Mouse (Mus musculus) C2C12 (cell line): ENCODE measurements around the gene Wnt3. TPM values are rescaled to one million over a fixed set of nuclear protein-coding genes. Genes with fewer than 3 reads are reported as not detected.
"Not testable (repeated sequence)": the region's sequence is repeated elsewhere in the genome, so short reads cannot be mapped to it uniquely, and the experiment has no call there.

Source experiments
- H3K27me3 ChIP-seq: one replicate; pipeline ENCODE4 v1.6.1; 2011; ENCODE audit not compliant: control insufficient read depth, insufficient read depth, insufficient read length
- H3K36me3 ChIP-seq: one replicate; pipeline ENCODE4 v1.6.1; 2011; ENCODE audit not compliant: control insufficient read depth, insufficient read depth
- H3K4me3 ChIP-seq: one replicate; pipeline ENCODE4 v1.5.1; 2011; ENCODE audit warnings: mild to moderate bottlenecking, control low read depth; ENCODE audit not compliant: poor library complexity, insufficient read depth, severe bottlenecking
- H3K79me2 ChIP-seq: one replicate; pipeline ENCODE4 v1.6.1; 2011; ENCODE audit not compliant: control insufficient read depth, insufficient read depth
- H3K79me3 ChIP-seq: one replicate; pipeline ENCODE4 v1.6.1; 2011; ENCODE audit warnings: low read depth, control low read depth
- H3ac ChIP-seq: one replicate; pipeline ENCODE3; 2011; ENCODE audit warnings: low read depth; ENCODE audit not compliant: control insufficient read depth, insufficient read length
- CEBPB ChIP-seq: IDR thresholded peaks from one replicate; pipeline ENCODE4 v1.6.1; 2011; ENCODE audit warnings: low read depth, mild to moderate bottlenecking, control low read depth, moderate library complexity
- CTCF ChIP-seq: IDR thresholded peaks from one replicate; pipeline ENCODE4 v1.5.1; 2011; ENCODE audit not compliant: control insufficient read depth, insufficient read depth, insufficient read length
- FOSL1 ChIP-seq: IDR thresholded peaks from one replicate; pipeline ENCODE4 v1.8.0; 2011; ENCODE audit warnings: mild to moderate bottlenecking, low read length; ENCODE audit not compliant: poor library complexity, insufficient read depth, severe bottlenecking
- MAX ChIP-seq: IDR thresholded peaks from one replicate; pipeline ENCODE4 v1.6.1; 2011; ENCODE audit warnings: mild to moderate bottlenecking, control low read depth
- MYOD1 ChIP-seq: IDR thresholded peaks from one replicate; pipeline ENCODE4 v1.6.1; 2011; ENCODE audit warnings: low read depth; ENCODE audit not compliant: control insufficient read depth, insufficient read length
- MYOG ChIP-seq: IDR thresholded peaks from one replicate; pipeline ENCODE4 v1.6.1; 2011; ENCODE audit not compliant: control insufficient read depth, insufficient read length; ENCODE audit errors: extremely low read depth
- USF1 ChIP-seq: IDR thresholded peaks from one replicate; pipeline ENCODE4 v1.6.1; 2011; ENCODE audit warnings: low read depth, mild to moderate bottlenecking, control low read depth, moderate library complexity
- polyA plus RNA-seq: library from polyadenylated mRNA; unstranded; fragments of >200 nt; fragmentation: generic; extraction: Trizol; gene quantifications from one replicate; pipeline ENCODE4 v1.2.1, GENCODE M21; 2012; ENCODE audit warnings: missing spikeins

The Wnt3 gene
- polyA plus RNA-seq, 1 experiment: 0.01 TPM

GRCm38 (mm10) chr11:103758706-103759105 lies 15.2 kb upstream of the Wnt3 start:
- TF ChIP-seq MYOD1 (no peak), CTCF (peak; percentile 93)
- H3K36me3 ChIP-seq: no peaks in the 10 kb centered on the region
- no peaks in the 10 kb centered on the region for H3K79me3 ChIP-seq
- no peak overlapping the region for H3K4me3 ChIP-seq
- H3K79me2 ChIP-seq: no peaks in the 10 kb centered on the region
- H3K27me3 ChIP-seq: peaks cover 15% of the 10 kb centered on the region
- H3ac ChIP-seq: no peak overlapping the region

GRCm38 (mm10) chr11:103760101-103760500 lies 13.8 kb upstream of the Wnt3 start:
- Histone ChIP-seq H3K79me3 (no peaks in the 10 kb centered on the region), H3K36me3 (no peaks in the 10 kb centered on the region), H3K27me3 (peaks cover 13% of the 10 kb centered on the region), H3K4me3 (no peak overlapping the region), H3ac (no peak overlapping the region), H3K79me2 (no peaks in the 10 kb centered on the region)
- TF ChIP-seq MYOD1: no peak
- TF ChIP-seq MYOG: no peak

- not testable (repeated sequence) for H3K4me3 ChIP-seq
These were observed 13.1 kb upstream of the Wnt3 start for GRCm38 (mm10) chr11:103760891-103761290.

GRCm38 (mm10) chr11:103763410-103764163 lies 10.4 kb upstream of the Wnt3 start:
- Histone ChIP-seq H3K27me3 (peaks cover 36% of the 10 kb centered on the region), H3ac (no peak overlapping the region), H3K79me2 (no peaks in the 10 kb centered on the region), H3K4me3 (no peak overlapping the region), H3K79me3 (no peaks in the 10 kb centered on the region), H3K36me3 (no peaks in the 10 kb centered on the region)
- TF ChIP-seq CTCF (peak; percentile 5), MYOD1 (no peak), USF1 (no peak), CEBPB (no peak)

More at GRCm38 (mm10) chr11:103760891-103761290, 13.1 kb upstream of the Wnt3 start:
- not testable (repeated sequence) for H3K79me2 ChIP-seq, H3K79me3 ChIP-seq, H3K36me3 ChIP-seq, H3ac ChIP-seq
- H3K27me3 ChIP-seq: peaks cover 14% of the 10 kb centered on the region

GRCm38 (mm10) chr11:103764601-103765000 lies 9.3 kb upstream of the Wnt3 start:
- Histone ChIP-seq H3ac (no peak overlapping the region), H3K27me3 (peaks cover 43% of the 10 kb centered on the region), H3K79me2 (no peaks in the 10 kb centered on the region), H3K79me3 (no peaks in the 10 kb centered on the region), H3K4me3 (no peak overlapping the region), H3K36me3 (no peaks in the 10 kb centered on the region)
- TF ChIP-seq CEBPB: no peak
- peak; percentile 13 for TF ChIP-seq MYOD1

GRCm38 (mm10) chr11:103765556-103766011 lies 8.4 kb upstream of the Wnt3 start:
- Histone ChIP-seq H3K27me3 (peaks cover 51% of the 10 kb centered on the region), H3K4me3 (no peak overlapping the region), H3ac (no peak overlapping the region), H3K79me2 (no peaks in the 10 kb centered on the region), H3K36me3 (no peaks in the 10 kb centered on the region), H3K79me3 (no peaks in the 10 kb centered on the region)
- TF ChIP-seq MYOD1: no peak
- no peak for TF ChIP-seq FOSL1
- TF ChIP-seq CEBPB: no peak
- no peak for TF ChIP-seq USF1
- no peak for TF ChIP-seq MYOG
- TF ChIP-seq MAX: no peak
- no peak for TF ChIP-seq CTCF

GRCm38 (mm10) chr11:103771160-103771817 lies 2.7 kb upstream of the Wnt3 start:
- no peaks in the 10 kb centered on the region for H3K79me2 ChIP-seq
- no peaks in the 10 kb centered on the region for H3K79me3 ChIP-seq
- TF ChIP-seq USF1 (no peak), CEBPB (no peak), MYOD1 (no peak), FOSL1 (no peak), MYOG (no peak), MAX (no peak), CTCF (no peak)
- no peaks in the 10 kb centered on the region for H3K36me3 ChIP-seq
- no peak overlapping the region for H3ac ChIP-seq
- no peak overlapping the region for H3K4me3 ChIP-seq
- H3K27me3 ChIP-seq: peaks cover 93% of the 10 kb centered on the region
